Mouse (Mus musculus) fat pad, adult 2 months (tissue): ENCODE measurements at regions not wholly inside any gene's neighbourhood (a gene's known extent, or its start where the extent isn't known, plus 50 kb on each side); places are given as distances from the start of the nearest gene placed in this dataset.
A peak's percentile ranks its signal among the peaks of the same experiment; 100 is the strongest.

Experiments used
- DNase-seq: peaks from one replicate; pipeline ENCODE4 v3.0.0-alpha.2; 2011; ENCODE audit warnings: low read depth, low spot score; ENCODE audit errors: extremely low read depth

GRCm38 (mm10) chr19:59717813-59718483, 225.5 kb downstream of the Rab11fip2 start:
- DNase-seq, result no peak

DNA sequence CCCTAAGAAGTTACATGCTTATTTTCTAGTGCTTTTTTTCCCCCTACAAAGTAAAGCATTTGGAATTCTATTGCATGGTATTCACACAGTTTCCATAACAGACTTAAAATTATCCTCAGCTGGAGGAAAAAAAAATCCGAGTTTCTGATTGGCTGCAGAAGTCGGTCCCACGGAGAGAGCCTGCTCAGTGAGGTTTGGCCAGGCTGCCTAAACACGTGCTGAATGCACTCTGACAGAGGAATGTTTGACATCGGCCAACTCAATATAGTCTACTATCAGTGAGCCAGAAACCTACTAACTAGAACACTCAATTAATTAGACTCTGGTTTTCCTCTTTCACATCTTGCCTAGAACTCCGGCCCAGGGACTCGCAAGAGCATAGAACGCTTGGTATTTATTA, 204.9 kb downstream of the Rab11fip2 start:
- no peak for DNase-seq

DNA sequence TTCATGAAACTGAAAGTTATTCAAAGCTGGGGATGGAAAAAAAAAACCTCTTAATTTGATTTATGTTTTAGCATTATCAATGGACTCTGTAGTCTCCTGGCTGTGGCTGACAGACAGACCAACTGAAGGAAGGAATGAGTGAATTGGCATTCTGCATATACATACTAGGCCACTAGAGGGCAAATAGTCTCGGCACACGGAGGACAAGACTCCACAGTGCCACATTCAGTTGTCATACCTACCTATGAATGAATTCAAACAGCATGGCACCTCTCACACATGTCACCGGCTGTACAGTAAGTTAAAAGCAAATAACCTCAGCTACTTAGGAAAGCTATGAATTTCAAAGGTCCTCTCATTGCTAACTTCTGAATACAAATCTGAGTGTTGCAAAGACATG, 200.5 kb downstream of the Rab11fip2 start:
- DNase-seq, result no peak

- no peak for DNase-seq
Observed at GRCm38 (mm10) chr19:59761218-59761617, 182.2 kb downstream of the Rab11fip2 start.

- DNase-seq, result no peak
Observed at GRCm38 (mm10) chr19:59784401-59785046, 158.9 kb downstream of the Rab11fip2 start.

GRCm38 (mm10) chr19:59831304-59831703, 112.2 kb downstream of the Rab11fip2 start:
- DNase-seq, result no peak

GRCm38 (mm10) chr19:59837138-59837537, 106.3 kb downstream of the Rab11fip2 start:
- no peak for DNase-seq

GRCm38 (mm10) chr19:59837628-59838027, 105.8 kb downstream of the Rab11fip2 start:
- no peak for DNase-seq

DNA sequence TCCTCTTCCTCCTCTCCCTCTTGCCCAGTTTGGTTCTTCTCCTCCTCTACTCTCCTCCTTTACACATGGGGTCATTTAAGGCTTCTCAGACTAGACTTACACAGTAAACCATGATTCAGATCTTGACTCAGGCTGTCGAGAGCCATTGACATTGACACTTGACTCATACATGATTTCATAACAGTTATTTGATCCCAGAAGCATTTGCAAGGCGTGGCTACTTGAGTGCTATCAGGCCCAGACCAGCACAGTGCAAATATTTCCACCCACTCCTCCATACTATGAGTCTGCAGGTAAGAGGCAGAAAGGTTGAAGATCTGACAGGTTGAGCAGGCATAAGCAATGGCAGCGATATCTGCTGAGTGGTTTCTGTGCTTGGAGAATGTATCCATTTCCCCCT, 99.2 kb downstream of the Rab11fip2 start:
- DNase-seq, result peak; percentile 34

GRCm38 (mm10) chr19:59846807-59847206, 96.6 kb downstream of the Rab11fip2 start:
- no peak for DNase-seq

GRCm38 (mm10) chr19:59850696-59851095, 92.8 kb downstream of the Rab11fip2 start:
- no peak for DNase-seq

GRCm38 (mm10) chr19:59852011-59852738, 91.3 kb downstream of the Rab11fip2 start:
- DNase-seq, result no peak
